Mouse (Mus musculus): Measurements from ENCODE around the gene Srgap1.

The Srgap1 gene

GRCm38 (mm10) chr10:121873063-121873489, 174.0 kb downstream of the Srgap1 start:
- DNase-seq, result peak; percentile 9

GRCm38 (mm10) chr10:121869941-121870340, 177.2 kb downstream of the Srgap1 start:
- no peak for DNase-seq

GRCm38 (mm10) chr10:121868255-121868654, 178.9 kb downstream of the Srgap1 start:
- DNase-seq, result no peak

- no peak for DNase-seq
Observed at GRCm38 (mm10) chr10:121865503-121866239, 181.4 kb downstream of the Srgap1 start.

- no peak for DNase-seq
Observed at GRCm38 (mm10) chr10:121860924-121861323, 186.2 kb downstream of the Srgap1 start.

- DNase-seq, result peak; percentile 34
Observed at GRCm38 (mm10) chr10:121859803-121860571, 187.1 kb downstream of the Srgap1 start.

GRCm38 (mm10) chr10:121858911-121859310, 188.2 kb downstream of the Srgap1 start:
- no peak for DNase-seq

GRCm38 (mm10) chr10:121858086-121858485, 189.0 kb downstream of the Srgap1 start:
- no peak for DNase-seq

GRCm38 (mm10) chr10:121855863-121856446, 191.2 kb downstream of the Srgap1 start:
- DNase-seq, result no peak

GRCm38 (mm10) chr10:121853385-121853808, 193.7 kb downstream of the Srgap1 start:
- DNase-seq, result no peak

- DNase-seq, result no peak
Observed at GRCm38 (mm10) chr10:121849496-121849895, 197.6 kb downstream of the Srgap1 start.

- no peak for DNase-seq
Observed at GRCm38 (mm10) chr10:121845677-121846076, 201.4 kb downstream of the Srgap1 start.

- DNase-seq, result no peak
Observed at GRCm38 (mm10) chr10:121837166-121837898, 209.8 kb downstream of the Srgap1 start.

- DNase-seq, result peak; percentile 73
Observed at GRCm38 (mm10) chr10:121836507-121837165, 210.5 kb downstream of the Srgap1 start.

- DNase-seq, result no peak
Observed at GRCm38 (mm10) chr10:121833443-121833842, 213.7 kb downstream of the Srgap1 start.

- DNase-seq, result no peak
Observed at GRCm38 (mm10) chr10:121830335-121831307, 216.5 kb downstream of the Srgap1 start.

GRCm38 (mm10) chr10:121829800-121830303, 217.3 kb downstream of the Srgap1 start:
- no peak for DNase-seq

GRCm38 (mm10) chr10:121829034-121829433, 218.1 kb downstream of the Srgap1 start:
- DNase-seq, result no peak

- DNase-seq, result no peak
Observed at GRCm38 (mm10) chr10:121822674-121823073, 224.4 kb downstream of the Srgap1 start.

GRCm38 (mm10) chr10:121820846-121821245, 226.3 kb downstream of the Srgap1 start:
- no peak for DNase-seq

GRCm38 (mm10) chr10:121817983-121818382, 229.1 kb downstream of the Srgap1 start:
- DNase-seq, result no peak
